Mouse (Mus musculus): ENCODE measurements around the gene Try5. TPM values are rescaled to one million over a fixed set of nuclear protein-coding genes. Genes with fewer than 3 reads are reported as not detected.
"Not testable (repeated sequence)": the region's sequence is repeated elsewhere in the genome, so short reads cannot be mapped to it uniquely, and the experiment has no call there.

The Try5 gene
- total RNA-seq (2022), result not detected

DNA sequence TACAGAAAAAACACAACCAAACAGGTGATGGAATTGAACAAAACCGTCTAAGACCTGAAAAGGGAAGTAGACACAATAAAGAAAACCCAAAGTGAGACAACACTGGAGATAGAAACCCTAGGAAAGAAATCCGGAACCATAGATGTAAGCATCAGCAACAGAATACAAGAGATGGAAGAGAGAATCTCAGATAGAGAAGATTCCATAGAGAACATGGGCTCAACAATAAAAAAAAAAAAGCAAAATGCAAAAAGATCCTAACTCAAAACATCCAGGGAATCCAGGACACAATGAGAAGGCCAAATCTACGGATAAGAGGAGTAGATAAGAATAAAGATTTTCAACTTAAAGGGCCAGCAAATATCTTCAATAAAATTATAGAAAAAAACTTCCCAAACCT is at the start of gene Try5:
Try5 (minus strand) TSS at position 101 of the 400 bp plus-strand sequence.
- DNase-seq (ENCODE audit: low spot score in 2 of 2), result not testable (repeated sequence)

DNA sequence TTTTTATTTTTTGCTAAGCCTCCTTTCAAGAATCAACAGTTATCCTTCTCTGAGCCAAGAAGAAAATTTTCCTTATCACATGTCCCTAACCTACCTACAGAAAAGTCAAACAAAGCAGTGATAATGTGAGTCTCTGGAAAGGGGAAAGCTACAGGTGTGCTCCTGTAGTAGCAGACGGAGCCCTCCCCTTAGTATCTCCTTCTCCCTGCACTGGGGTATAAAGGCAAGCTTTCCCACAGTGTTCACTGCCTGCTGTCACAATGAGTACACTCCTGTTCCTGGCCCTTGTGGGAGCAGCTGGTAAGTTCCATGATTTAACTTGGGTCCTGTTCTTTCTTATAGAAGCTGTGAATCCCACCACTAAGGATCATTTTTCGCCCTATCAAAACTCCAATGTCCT is 37.3 kb upstream of the Try5 start, which contains the start of gene Try10:
Try10 (plus strand) TSS at position 174 of the 400 bp plus-strand sequence.
- DNase-seq (ENCODE audit: low spot score in 2 of 2), result no peak

DNA sequence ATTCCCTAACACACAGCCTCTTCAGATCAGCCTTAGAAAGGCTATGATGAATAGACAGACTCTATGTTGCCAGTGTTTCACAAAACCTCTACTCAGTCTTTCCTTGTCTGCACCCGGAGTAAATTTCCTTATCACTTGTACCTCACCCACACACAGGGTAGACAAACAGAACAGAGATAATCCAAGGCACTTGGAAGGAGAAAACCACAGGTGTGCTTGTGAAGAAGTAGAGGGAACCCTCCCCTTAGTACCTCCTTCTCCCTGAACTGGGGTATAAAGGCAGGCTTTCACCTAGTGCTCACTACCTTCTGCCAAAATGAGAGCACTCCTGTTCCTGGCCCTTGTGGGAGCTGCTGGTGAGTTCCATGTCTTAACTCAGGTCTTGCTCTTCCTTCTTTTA is 14.7 kb downstream of the Try5 start, which contains the start of gene Try4:
Try4 (plus strand) TSS at position 301 of the 400 bp plus-strand sequence.
- no peak for DNase-seq (ENCODE audit: low spot score in 2 of 2)

DNA sequence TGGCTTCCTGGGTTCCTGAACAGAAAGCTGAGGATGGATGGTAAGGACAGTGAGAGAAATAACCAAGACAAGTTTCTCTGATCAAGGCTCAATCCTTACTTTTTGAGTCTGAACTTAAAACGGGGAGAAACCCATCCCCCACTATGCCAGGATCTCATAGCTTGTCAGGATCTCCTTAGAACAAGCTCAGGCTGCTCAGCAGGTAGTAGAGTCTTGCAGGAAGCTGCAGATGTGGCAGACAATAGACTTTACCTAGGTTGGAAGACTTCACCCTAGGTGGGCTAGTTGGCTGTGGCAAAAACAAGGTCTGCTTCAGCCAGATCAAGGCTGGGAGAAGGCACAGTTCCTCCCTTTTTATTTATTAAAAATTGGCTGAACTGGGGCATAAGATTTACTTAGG is 18.4 kb downstream of the Try5 start:
- no peak for DNase-seq (ENCODE audit: low spot score in 2 of 2)

DNA sequence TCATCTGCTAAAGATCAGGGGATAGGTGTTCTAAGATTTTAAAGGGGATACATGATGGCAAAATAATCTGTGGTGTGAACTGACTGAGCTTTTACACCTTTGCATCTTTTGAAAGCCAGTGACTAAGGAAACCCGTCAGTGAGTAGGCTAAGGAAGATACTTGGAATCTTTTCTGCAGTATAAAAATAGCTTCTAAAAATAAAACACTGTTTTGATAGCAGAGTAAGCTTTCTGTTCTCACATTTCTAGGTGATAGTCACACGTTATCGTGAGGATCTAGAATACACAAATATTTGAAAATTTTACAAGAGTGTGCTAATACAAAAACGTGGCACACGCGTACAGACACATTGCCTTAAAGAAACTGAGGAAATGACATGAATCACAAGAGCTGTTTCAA is 50.5 kb downstream of the Try5 start:
- DNase-seq (ENCODE audit: low spot score in 2 of 2), result no peak

DNA sequence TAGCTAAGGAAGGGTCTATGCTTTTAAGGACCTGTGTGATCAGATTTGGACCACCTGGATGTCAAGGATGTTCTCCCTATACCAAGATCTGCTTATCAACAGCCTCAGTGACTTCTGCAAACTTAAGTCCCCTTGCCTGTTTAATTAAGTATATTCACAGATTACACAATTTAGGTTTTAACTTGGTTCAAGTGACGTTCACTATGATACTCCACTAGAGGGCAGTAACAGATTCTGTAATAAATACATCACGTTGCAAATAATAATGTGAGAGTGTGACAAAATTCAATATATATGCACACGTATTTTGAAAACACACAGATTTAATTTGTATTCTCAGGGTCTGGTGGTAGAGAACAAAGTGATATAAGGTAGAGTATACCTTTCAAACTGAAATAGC is 53.8 kb downstream of the Try5 start:
- DNase-seq (ENCODE audit: low spot score in 2 of 2), result no peak

Other genes starting within 250 kb of the Try5 start
- gene Try4, start 14.6 kb downstream of the Try5 start, total RNA-seq (2022), result not detected
- gene Try10, start 37.3 kb upstream of the Try5 start, total RNA-seq (2022), result not detected
- not detected for gene Prss3, start 60.8 kb upstream of the Try5 start, total RNA-seq (2022)
- gene Gm5771, start 75.5 kb upstream of the Try5 start, total RNA-seq (2022), result not detected
- gene Gm10334, start 129.3 kb upstream of the Try5 start, total RNA-seq (2022), result not detected
- gene Prss1, start 142.1 kb upstream of the Try5 start, total RNA-seq (2022), result not detected
- gene Prss2, start 204.9 kb upstream of the Try5 start, total RNA-seq (2022), result not detected